ENCODE assay signal across 14 mouse cellular contexts in genomic region chr5:66751332-66751980, GRCm38 (mm10). TPM values are rescaled to one million over a fixed set of nuclear protein-coding genes. Genes with fewer than 3 reads are reported as not detected.
DNase-seq lines count a peak whose midpoint lies in the region; ATAC-seq and TF ChIP-seq lines count a peak whose summit lies in the region.
"Had no signal": no experiment of that assay in that cellular context is flagged by ENCODE, and none has a peak within 500 bp of the region (broad histone marks: within the 10 kb centered on the region; RNA-seq: fewer than 3 reads in every experiment).

No protein-coding gene starts in this region.

- H3K27ac ChIP-seq in gastrocnemius, adult 2 months: peak overlapping the region; percentile 63
- H3K27ac ChIP-seq: embryonic facial prominence, embryonic 12.5 days; stomach, embryonic 15.5 days had no signal

- no peak for TF ChIP-seq POLR2A in brain, embryonic 14.5 days (IDR thresholded peaks at IDR 0.05; ENCODE audit: borderline replicate concordance, extremely low read depth, insufficient read depth, insufficient read length, poor library complexity, severe bottlenecking)

- DNase-seq in gastrocnemius, adult 2 months: no peak
- no peak for DNase-seq in gastrocnemius, adult 8-10 months (ENCODE audit: low spot score in 2 of 2)
- DNase-seq in left cerebral cortex, postnatal 4 days: peak; percentile 7
- no peak for DNase-seq in left cerebral cortex, postnatal 10 days (ENCODE audit: extremely low spot score in 1 of 2, low spot score in 2 of 2)
- DNase-seq in brain, embryonic 14.5 days (ENCODE audit: low read depth): peak; percentile 62
- DNase-seq in spleen, postnatal 4 days (ENCODE audit: low spot score in 2 of 2): no peak
- no peak for DNase-seq in left cerebral cortex, postnatal 25 days (ENCODE audit: low spot score in 2 of 2)
- DNase-seq: kidney, adult 11 months; right cerebral cortex, postnatal 4 days; thymus, postnatal 4 days had no signal

- peak; percentile 52; the same call in 1 of the 2 replicates for ATAC-seq in granulocyte monocyte progenitor cell, adult 5-6 weeks (replicated peaks; ENCODE audit: poor library complexity, severe bottlenecking)

- intact Hi-C loops in gastrocnemius, adult 2 months (cut with DNase I): no loop called here
- intact Hi-C loops in left cerebral cortex, postnatal 4 days (cut with DNase I): no loop called here
- intact Hi-C loops in left cerebral cortex, postnatal 10 days (cut with DNase I): no loop called here
- intact Hi-C loops in left cerebral cortex, postnatal 25 days (cut with DNase I): no loop called here

- TF ChIP-seq CTCF in gastrocnemius, adult 2 months (IDR thresholded peaks at IDR 0.05): no peak
- TF ChIP-seq CTCF in brain, embryonic 14.5 days (IDR thresholded peaks at IDR 0.05; ENCODE audit: borderline replicate concordance, extremely low read depth, insufficient read depth, insufficient read length): no peak

- no peak overlapping the region for H3K4me3 ChIP-seq in gastrocnemius, adult 2 months
- H3K4me3 ChIP-seq: embryonic facial prominence, embryonic 12.5 days; stomach, embryonic 15.5 days had no signal

RNA-seq across cellular contexts. Expression of gene Limch1, which starts 5.8 kb away (rescaled TPM):
- total RNA-seq in gastrocnemius, adult 2 months (2021): 100 to 1,000 TPM; 106 to 139 TPM
- 100 to 1,000 TPM; 110 to 128 (median 121) TPM for total RNA-seq in gastrocnemius, adult 8-10 months (2022)
- total RNA-seq in left cerebral cortex, postnatal 4 days (2021): 100 to 1,000 TPM; 203 to 223 TPM
- 100 to 1,000 TPM; 114 TPM for total RNA-seq in left cerebral cortex, postnatal 10 days (2021)
- 22.3 and 37.8 TPM in 2 replicates for polyA plus RNA-seq in brain, embryonic 14.5 days (2012; rRNA removed)
- total RNA-seq in granulocyte monocyte progenitor cell, adult 5-6 weeks (2014; fragmentation: Nextera tagmentation): not detected in 2 replicates
- total RNA-seq in granulocyte monocyte progenitor cell, adult 5-6 weeks (2017): not detected in 2 replicates
- 100 to 1,000 TPM in 1 of 2 experiments, 10 to 100 TPM in 1; 99.5 to 124 TPM for total RNA-seq in left cerebral cortex, postnatal 25 days (2021)
- total RNA-seq: MEL had no signal

Comparison
In these comparisons a context has a peak if more than half of its experiments do, and no peak if none do; other contexts are left out.
1. DNase-seq: peak in left cerebral cortex, postnatal 4 days (single experiment) and brain, embryonic 14.5 days (single experiment); none in gastrocnemius, adult 2 months (single experiment), gastrocnemius, adult 8-10 months (0 of 2), left cerebral cortex, postnatal 10 days (0 of 2), spleen, postnatal 4 days (0 of 2) and left cerebral cortex, postnatal 25 days (0 of 2).
2. RNA of gene Limch1, which starts 5.8 kb away (total RNA-seq): 203 to 223 TPM in left cerebral cortex, postnatal 4 days, 106 to 139 TPM in gastrocnemius, adult 2 months, 110 to 128 TPM in gastrocnemius, adult 8-10 months, 99.5 to 124 TPM in left cerebral cortex, postnatal 25 days and 114 TPM in left cerebral cortex, postnatal 10 days; not detected in granulocyte monocyte progenitor cell, adult 5-6 weeks; every median in the first group is over 100 times any median in the second.